Mouse (Mus musculus) heart, adult 8-10 months (tissue): ENCODE results near the gene Adam15. TPM values are rescaled to one million over a fixed set of nuclear protein-coding genes. Genes with fewer than 3 reads are reported as not detected.

Experiments
- DNase-seq: peaks from one replicate; pipeline ENCODE4 v3.0.0; 2022; ENCODE audit warnings: low spot score
- total RNA-seq, 4 experiments: library from RNA; stranded (reverse); gene quantifications; 2 replicates each; pipeline ENCODE4 v1.2.4; 2022

Gene Adam15
- total RNA-seq, 4 experiments from 2014 or later: 43.3 to 52.5 (median 48.6) TPM

DNA sequence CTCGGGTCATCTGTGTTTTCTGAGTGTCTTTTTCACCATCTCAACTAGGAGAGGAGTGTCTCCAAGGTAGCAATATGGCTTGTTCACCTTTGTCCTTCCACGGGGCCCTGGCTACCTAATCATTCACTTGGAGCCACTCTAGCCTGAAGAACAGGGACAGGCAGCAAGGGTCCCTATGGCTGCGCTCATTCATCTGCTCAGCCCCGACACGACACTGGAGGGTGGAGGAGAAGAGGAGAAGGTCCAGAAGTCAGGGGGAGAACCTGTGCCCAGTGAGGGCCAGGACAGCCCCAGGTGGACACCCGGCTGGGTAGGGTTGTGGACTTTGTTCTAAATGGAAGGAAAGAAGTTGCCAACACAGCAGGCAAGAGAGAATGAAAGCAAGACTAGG is 5.7 kb upstream of the Adam15 start:
- DNase-seq: no peak

GRCm38 (mm10) chr3:89354816-89355511 is 5.2 kb upstream of the Adam15 start:
- peak; percentile 89 for DNase-seq

GRCm38 (mm10) chr3:89351271-89351670 is 1.5 kb upstream of the Adam15 start:
- no peak for DNase-seq

- DNase-seq: peak; percentile 78
These were observed 606 bp downstream of the Adam15 start for GRCm38 (mm10) chr3:89348911-89349868.

DNA sequence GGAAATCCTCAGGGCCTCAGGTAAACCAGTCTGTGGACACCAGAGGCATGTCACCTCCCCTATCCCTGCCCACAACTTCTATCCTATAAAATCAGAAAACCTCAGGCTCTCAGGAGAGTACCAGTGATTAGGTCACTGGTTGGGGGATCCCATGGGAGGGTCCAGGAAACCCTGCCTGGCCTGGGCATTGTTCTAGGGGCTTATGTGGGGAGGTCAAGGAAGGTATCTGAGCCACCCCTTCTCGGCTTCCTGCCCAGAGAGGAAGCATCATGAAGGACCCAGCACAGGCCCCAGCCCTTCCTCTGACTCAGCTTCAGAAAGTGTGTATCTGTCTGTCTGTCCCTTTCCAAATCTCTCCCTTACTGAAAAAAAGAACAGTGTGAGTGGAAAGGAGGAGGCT is 1.9 kb downstream of the Adam15 start:
- DNase-seq: peak; percentile 55

DNA sequence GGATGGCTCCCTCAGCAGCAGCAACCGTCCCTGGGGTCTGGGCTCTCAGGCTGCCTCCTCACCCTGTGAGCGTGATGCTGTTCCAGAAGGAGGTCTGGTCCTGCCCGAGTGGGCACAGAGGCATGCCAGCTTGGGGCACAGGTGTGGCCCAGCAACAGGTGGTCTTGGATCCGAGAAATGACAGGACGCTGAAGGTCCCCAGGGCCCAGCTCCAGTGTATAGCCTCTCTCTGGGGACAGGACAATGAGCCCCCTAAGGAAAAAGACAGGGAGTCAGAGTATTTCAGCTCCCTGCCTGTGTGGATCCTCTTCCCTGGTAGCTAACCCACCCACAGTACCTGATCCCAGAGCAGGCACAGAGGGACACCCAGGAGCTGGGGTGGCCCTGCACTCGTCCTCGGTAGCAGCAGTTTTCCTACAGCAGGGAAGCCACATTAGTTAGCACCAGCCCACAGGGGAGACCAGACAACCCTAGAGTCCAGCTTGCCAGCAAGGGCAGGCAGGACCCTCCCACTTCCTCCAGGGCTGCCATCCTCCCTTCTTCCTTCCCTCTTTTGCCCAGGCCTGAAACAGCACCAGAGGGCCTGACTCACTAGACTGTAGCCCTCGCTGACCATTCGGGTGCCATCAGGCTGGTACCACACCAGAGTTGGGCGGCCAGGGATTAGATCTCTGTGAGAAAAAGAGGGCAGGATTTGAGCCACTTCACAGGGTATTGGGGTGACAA is 2.8 kb downstream of the Adam15 start:
- DNase-seq: peak; percentile 44

- DNase-seq: no peak
These were observed 6.5 kb downstream of the Adam15 start for GRCm38 (mm10) chr3:89343279-89343678.

GRCm38 (mm10) chr3:89341794-89342193 is 8.0 kb downstream of the Adam15 start:
- no peak for DNase-seq

DNA sequence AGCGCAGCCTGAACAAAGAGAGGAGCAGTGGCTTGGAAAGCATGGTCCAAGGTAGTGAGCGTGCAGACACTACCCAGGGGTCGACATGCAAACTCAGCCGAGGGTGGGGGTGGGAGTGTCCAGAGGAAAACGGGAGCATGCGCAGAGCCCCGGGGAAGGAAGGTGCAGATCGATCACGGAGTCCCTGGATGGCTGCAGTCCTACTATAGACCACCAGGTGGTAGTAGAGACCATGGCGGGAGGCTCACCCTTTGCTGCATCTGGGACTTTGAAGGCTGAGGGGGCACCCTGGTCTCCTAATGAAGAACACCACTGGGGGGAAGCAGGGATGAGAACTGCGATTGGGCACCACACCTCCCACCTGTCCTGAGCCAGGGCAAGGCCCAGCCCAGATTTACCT is 9.3 kb downstream of the Adam15 start:
- DNase-seq: peak; percentile 75

DNA sequence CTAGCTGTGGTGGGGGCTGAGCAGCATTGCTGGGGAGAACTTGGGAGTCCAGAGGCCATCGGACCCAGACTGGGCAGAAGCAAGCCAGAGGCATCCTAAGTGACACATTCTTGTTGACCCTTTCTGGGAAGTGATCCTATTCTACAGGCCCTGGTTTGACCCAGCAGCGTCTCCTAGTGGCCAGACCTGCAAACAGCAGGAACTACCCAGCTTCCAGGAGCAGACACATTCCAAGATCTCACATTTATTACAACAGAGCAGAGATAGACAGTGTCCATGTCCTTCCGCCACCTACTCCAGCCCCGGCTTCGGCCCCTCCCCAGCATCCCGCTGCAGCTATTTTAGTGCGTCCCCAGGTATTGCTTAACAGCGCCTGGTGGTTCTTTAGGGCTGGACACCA is 10.4 kb downstream of the Adam15 start:
- peak; percentile 55 for DNase-seq

GRCm38 (mm10) chr3:89337721-89338578 is 11.8 kb downstream of the Adam15 start, which contains the start of gene Efna4:
Gene Efna4 (minus strand): TSS chr3:89338028.
- DNase-seq: no peak

DNA sequence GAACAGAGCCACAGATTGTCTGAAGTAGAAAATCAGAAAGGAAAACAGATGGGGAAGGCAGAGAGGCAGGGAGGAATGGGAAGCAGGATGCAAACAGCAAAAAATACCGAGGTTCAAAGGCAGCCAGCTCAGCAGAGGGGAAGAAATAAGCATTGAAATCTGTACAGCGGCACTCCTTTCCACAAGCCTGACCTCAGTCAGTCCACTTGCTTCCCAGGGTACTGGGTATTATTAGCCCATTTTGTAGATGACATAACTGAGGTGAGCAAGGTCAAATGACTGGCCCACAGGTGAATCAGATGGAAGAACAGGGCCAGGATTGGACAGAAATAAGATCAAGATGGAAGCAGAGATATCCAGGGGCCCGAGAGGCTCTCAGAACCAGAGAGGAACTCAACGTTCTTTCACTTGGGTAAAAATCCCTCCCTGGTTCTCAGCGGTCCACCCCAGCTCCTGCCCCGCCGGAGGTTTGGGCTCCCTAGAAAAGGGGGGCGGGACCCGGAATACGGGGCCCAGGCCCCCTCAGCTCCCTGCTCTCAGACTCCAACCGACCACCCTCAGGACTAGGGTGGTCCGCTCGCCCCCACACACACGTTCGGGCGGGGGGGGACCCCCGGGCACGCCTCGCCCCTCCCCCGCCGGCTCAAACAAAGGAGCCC is 12.6 kb downstream of the Adam15 start:
- no peak for DNase-seq

DNA sequence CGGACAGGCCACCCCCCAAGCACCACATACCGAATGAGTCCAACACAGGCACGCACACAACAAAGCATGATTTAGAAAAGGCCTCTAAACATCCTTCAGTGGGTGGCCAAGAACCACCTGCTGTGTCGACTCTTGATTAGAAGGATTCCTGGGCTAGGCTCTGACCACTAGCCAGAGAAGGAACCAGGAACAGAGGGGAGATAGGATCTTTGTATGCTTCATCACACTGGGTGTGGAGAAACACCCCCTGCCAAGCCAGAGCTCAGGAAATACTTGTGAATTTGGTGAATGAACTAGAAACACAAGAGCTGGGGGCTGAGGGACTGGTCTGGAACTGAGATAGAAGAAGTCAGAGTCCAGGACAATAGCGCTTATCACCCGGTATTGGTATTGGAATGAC is 13.3 kb downstream of the Adam15 start:
- no peak for DNase-seq

DNA sequence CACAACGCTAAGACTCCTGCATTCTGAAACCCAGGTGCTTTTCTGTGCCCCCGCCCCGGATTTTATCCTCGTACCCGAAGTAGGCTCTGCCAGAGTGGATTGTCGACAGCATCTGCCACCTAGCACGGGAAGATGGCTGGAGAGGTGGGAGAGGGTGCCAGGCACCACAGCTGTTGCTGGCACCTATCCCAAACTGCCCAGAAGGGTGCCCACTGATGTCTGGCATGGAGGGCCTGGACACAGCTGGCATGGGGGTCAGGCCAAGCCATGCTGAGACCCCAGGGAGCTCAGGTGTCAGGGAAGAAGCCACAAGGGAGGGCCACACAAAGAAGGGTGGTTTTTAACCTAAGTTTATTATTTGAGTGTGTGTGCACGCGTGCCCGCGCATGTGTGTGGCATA is 16.7 kb downstream of the Adam15 start:
- no peak for DNase-seq

GRCm38 (mm10) chr3:89332476-89332875 is 17.3 kb downstream of the Adam15 start:
- DNase-seq: no peak

DNA sequence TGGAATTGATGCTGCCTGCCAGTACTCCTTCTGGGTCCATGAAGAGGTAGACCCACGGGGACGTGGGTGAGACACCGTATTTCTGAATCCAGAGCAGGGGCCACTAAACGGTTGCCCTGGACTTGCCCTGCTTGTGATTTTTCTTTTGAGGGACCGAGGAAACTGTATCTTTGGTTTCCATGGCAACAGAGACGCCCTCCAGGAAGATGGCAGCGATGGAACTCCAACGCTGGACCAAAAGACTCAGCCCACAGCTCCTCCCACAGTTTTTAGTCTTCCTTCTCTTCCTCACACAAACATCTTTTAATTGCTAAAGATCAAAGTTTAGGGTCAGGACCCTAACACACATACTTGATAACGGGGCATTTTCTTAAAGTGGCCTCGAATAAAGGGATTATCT is 17.8 kb downstream of the Adam15 start:
- no peak for DNase-seq

DNA sequence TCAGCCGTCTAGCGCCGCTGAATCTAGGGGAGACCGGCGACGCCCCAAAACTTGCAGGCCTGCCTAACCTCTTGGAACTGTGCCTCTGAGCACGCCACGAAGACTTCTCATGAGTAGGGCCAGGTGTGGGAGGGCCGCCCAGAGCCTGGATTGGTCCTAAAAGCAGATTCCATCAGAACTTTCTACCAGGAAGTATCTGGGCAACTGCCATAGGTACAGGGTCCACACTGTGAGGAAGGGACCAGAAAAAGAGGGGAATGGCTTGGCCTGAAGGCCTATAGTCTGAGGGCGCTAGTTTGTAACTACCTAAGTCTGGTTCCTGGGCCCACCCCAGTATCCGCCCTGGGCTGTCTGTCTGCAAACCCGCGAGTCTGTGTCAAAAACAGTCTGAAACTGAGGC is 18.2 kb downstream of the Adam15 start:
- no peak for DNase-seq

DNA sequence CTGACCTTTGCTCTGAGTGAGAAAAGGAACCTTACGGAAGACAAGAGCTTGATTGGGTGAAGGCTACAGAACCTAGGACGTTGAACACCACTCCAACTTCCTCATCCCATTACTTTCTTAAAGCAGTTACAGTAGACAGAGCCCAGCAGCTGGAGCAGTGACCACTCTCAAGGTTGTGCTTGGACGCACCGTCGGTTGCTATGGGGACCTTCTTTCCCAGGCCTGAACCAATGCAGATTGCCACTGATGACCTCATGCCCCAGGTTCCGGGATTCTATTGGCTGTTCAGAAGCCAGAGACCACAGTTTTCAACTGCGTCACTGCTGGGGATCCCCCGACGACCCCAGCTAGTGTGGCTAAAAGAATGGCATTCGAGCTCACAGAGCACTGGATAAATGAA is 18.8 kb downstream of the Adam15 start:
- DNase-seq: no peak

DNA sequence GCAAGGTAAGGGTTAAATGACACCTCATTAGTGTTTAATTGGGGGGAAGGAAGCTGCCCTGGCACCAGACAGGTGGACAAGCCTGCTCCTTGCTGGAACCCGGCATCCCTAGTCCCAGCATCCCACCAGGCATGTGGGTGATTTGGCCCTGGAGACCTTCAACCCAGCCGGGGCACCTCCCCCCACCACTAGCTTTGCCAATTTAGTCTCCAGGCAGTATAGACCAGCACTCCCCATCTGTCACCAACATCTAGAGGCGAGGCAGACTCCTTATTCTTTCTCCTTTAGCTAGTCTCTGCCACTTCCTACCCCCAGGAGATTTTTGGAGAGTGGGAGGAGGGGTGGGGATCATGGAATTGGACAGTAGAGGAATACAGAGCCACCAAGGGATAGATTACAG is 19.4 kb downstream of the Adam15 start:
- DNase-seq: no peak

GRCm38 (mm10) chr3:89328623-89329022 is 21.2 kb downstream of the Adam15 start:
- DNase-seq: no peak
